Mouse (Mus musculus): ENCODE results near the gene E2f4.
A peak's percentile ranks its signal among the peaks of the same experiment; 100 is the strongest.

The E2f4 gene

DNA sequence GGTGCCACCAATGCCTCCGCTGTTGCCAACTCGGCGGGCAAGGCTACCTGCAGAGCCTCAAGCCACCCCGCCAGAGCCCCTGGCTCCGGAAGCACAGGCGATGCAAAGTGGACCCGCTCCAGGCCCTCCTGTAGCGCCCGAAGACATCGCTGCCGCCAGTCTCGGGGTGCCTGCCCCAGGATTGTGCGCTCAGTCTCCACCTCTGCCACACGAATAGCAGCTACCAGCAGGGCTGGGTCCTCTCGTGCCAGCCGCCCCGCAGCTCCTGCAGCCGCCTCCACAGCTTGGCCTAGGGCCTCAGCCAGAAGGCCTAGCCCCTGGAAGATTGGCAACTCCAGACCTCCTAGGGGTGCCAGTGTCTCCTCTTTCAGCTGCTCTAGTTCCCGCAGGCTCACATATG is 4.1 kb upstream of the E2f4 start:
- DNase-seq (ENCODE audit: low read depth) = no peak

DNA sequence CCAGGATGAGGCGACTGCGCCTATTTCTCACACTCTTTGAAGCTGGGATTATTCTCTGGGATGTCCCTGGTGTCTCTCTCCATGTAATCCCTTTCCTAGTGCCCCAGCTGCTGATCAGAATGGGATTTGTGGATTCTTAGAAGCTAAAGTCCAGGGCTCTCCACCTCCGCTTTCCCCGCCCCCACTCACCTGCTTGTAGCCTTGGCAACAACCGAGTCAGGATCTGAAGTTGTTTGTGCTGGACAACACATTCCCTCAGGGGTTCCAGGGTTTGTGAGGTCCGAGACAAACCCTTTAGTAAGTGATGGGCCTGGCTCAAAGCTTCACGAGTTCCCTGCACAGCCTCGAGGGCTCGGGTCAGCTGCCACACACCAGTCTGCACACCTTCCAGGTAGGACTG is 2.7 kb upstream of the E2f4 start:
- no peak for DNase-seq (ENCODE audit: low read depth)

DNA sequence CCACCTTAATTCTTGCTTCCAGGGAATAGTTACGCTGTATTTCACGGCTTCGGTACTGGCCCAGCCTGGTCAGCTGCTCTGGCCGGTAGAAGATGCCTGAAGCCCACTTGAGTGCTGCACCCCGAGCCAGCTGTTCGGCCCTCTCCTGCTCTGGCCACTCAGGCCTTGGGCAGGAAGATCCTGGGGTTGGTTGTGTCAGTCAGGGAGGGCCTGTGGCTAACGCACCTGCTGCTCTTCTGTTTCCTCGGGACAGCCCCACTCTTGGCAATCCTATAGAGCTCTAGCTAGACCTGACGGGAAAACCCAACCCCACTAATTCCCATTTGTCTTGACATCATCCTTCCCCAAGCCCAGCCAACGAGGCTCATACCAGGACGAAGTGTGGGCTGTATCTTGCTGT is 2.2 kb upstream of the E2f4 start:
- DNase-seq (ENCODE audit: low read depth) = no peak

DNA sequence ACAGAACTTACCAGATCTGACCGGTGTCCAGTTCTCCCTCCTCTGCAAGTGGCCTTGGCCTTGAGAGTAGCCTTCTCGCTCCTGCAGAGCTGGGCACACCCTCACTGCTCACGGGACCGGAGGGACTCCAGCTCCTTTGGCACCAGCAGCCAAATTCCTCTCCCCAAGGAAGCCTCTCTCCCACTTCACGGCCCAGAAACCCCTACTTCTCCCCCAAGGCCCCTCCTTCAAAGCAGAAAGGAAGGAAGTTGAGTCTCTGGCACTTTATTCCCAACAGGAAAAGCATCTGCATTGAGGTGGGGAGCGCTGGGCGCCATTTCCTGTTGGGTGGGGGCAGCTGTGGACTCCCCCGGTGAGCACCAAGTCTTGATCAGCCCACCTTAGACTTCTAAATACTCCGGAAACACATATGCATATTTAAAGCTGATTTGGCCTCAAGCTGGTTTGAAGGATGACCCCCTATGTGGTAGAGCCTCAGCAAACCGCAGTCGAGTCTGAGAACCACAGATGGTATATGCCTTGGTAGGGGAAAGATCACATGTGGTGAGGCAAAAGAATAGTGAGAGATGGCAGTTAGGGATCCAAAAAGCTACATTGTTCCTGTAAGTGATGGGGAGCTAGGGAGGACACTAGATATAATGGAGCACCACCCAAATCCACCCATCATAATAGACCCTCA is 1.4 kb upstream of the E2f4 start, which contains the start of gene Exoc3l:
Exoc3l (minus strand) TSS at position 207 of the 679 bp plus-strand sequence.
- peak; percentile 65 for DNase-seq (ENCODE audit: low read depth)

DNA sequence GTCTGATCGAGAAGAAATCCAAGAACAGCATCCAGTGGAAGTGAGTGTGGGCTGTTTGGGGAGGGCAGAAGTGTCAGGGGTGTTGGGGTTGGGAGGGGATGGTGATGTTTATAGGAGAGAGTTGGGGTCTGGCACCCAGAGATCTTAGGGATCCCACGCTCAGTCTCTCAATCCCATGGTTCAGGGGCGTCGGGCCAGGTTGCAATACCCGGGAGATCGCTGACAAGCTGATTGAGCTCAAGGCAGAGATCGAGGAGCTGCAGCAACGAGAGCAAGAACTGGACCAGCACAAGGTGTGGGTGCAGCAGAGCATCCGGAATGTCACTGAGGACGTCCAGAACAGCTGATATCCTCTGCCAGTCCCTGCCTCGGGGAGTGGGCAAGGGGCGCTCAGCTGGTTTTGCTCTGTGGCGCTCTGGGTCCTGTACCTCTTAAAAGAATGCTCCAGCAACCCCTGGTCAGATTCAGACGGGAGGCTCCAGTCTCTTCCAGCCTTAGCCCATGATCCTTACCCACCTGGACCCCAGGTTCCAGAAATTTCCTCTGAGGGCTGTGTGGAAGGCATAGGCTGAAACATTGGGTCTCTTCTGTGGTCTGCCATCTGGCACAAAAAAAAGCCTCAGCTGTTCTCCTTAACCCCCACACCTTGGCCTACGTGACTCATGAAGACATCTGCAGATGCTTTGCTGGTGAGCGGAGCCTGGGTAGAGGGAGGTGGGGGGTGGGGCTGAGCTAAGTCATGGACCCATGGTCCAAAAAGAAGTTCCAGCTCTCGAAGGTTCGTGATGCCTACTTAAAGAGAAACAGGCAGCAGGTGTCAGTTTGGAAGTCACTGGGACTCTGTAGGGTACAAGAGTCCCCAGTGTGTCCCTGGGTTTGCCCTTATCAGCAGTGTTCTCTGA is 1.1 kb downstream of the E2f4 start:
- peak; percentile 30 for DNase-seq (ENCODE audit: low read depth)

DNA sequence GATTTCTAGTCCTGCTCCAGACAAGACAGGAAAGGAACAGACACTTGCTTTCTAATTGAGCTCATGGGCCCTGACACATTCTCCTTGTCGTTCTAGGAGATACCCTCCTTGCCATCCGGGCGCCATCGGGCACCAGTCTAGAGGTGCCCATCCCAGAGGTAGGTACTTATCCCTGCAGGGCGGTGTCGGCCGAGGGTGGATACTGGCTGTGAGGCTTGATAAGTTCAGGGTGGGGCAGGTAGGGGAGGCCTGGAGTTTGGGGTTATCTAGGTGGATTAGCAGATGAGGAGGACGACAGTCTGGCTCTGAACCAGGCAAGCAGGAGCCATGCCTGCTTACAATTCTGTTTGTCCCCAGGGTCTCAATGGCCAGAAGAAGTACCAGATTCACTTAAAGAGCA is 2.5 kb downstream of the E2f4 start:
- no peak for DNase-seq (ENCODE audit: low read depth)

DNA sequence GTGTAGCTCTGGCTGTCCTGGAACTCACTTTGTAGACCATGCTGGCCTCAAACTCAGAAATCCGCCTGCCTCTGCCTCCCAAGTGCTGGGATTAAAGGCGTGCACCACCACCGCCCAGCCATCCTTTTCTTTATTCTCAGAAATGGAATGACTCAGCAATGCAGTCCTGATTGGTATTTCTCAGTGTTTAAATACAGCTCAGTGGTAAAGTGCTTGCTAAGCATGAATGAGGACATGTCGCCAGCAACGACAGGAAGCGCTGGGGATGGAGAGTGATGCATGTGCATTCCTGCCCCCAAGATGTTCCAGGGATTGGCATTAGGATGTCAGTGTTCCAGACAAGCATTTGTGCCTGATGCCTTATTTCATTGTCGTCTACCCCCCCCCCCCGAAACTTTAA is 5.9 kb downstream of the E2f4 start:
- DNase-seq (ENCODE audit: low read depth) = no peak

DNA sequence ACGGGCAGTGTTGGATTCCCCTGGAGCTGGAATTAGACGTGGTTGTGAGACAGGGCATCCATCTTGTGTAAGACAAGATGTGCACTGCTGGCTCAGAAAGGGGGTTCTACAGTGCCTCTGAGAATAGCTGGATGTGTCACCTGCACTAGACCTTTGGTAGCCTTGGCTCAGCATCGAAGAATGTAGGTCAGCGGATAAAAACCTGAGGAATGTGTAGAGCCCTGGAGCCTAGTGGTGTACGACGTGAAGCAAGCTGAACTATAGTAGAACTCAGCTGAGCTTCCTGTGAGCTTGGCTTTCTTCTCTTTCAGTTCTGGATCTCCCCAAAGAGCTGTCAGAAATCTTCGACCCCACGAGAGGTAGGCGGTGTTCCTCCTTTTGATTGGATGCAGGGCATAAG is 6.4 kb downstream of the E2f4 start:
- no peak for DNase-seq (ENCODE audit: low read depth)

DNA sequence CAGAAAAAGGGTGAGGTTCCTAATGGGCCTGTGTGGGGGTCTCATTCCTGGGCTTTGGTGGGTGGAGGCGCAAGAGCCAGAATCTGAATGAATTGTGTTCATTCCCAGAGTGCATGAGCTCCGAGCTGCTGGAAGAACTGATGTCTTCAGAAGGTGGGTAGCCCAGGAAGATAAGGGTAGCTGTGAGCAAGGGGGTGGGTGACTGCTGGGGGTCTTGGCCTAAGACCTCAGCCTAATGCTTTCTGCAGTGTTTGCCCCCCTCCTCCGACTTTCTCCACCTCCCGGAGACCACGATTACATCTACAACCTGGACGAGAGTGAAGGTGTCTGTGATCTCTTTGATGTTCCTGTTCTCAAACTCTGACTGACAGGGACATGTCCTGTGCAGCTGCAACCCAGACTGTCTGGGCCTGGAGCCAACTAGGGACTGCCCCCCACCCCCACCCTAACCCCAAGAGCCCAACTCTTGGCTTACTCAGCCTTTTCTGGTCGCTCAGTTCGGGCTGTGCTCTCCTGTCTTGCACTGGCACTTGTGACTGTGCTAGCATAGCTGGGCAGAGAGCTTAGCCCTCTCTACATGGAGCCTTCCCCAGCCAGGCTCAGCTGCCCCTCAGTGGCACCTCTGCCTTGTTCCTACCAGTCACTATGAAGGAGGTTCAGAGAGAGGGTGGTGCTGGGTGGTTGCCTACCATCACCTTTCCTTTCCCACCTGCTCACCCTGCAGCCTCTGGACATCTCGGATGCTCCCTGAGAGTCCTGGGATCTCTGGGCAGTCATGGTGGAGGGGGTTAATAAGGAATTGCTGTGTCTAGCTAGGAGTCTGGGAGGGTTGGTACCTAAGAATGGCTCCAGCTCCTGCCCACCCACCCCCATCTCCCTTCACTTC is 7.1 kb downstream of the E2f4 start:
- peak; percentile 47 for DNase-seq (ENCODE audit: low read depth)

DNA sequence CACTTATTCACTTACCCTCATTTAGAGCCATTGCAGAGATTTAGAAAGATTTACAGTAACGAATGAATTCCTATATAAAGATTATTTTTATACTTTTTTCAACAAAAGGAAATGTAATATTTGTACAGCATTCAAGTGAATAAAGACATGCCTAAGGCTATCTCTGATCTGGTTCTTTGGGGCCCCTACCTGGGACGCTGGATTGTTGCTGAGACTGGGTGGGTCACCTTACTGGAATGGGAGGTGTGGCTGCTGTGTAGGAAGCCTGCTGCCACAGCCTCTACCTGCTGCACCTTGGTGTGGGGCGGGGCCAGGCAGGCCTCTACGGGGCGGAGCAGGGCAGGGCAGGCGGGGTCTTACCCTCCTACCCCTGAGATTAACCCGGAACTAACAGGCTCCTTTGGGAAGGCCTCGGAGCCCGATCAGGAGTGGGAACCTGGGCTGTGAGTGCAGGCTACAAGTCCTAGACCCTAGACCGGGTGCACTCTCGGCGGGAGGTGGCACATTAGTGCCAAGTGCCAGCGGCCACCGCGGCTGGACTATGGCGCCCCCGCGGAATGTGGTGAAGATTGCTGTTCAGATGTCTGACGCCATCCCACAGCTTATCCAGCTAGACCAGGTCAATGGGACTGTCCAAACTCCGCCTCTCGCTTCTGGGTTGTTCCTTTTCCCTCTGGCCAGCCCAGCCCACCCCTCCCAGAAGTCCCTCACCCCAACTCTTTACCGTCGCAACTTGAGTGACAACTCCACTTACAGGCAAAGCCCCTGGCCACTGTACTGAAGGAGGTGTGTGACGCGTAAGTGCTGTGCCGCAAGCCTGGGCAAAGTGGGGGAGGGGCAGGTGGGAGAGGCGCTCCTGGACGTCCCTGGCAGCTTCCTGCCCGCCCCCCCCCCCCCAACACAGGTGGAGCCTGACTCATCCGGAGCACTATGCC is 8.0 kb downstream of the E2f4 start, which contains the start of gene Elmo3:
Elmo3 (plus strand) TSS at position 391 of the 935 bp plus-strand sequence.
- DNase-seq (ENCODE audit: low read depth) = no peak

DNA sequence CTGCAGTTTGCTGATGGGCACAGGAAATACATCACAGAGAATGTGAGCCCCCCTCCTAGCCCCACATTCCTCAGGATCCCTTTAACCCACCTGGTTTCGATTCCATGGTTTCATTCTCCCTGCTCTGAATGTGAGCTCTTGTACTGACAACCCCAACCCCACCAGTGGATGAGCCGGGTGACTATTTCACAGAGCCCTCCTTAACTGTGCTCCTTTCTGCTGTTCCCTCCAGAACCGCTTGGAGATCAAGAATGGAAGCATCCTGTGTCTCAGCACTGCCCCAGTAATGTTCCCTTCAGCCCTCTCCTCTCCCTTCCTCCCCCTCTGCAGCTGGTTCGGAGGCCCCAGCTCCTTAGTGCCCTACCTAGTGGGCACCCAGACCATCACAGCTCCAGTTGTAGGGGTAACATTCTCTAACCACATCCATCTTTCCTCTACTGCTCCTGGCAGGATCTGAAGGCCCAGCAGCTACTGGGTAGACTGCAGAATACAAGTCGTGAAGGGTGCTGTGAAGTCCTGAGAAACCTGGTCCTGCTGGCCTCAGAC is 8.8 kb downstream of the E2f4 start:
- DNase-seq (ENCODE audit: low read depth) = no peak

DNA sequence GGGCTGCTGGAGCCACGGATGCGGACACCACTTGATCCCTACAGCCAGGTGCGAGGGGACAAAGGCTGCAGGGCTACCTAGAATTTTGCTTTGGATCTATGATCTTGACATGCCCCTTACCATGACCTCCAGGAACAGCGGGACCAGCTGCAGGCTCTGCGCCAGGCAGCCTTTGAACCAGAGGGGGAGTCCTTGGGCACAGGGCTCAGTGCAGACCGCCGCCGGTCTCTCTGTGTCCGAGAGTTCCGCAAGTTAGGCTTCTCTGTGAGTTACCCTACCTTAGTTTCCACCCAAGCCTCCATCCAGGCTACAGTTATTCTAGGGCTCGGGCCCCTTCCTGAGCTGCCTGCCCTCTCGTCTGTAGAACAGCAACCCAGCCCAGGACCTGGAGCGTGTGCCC is 10.2 kb downstream of the E2f4 start:
- DNase-seq (ENCODE audit: low read depth) = no peak

DNA sequence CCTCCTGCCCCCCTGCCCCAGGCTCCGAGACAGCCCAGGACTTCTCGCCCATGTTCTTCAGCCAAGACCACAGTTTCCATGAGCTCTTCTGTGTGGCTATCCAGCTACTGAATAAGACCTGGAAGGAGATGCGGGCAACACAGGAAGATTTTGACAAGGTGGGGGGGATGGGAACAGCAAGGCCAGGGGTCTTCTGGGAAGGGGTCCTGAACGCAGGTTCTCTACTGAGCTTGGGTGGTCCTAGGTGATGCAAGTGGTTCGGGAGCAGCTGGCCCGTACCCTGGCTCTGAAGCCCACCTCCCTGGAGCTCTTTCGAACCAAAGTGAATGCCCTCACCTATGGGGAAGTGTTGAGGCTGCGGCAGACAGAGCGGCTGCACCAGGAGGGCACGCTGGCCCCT is 11.0 kb downstream of the E2f4 start:
- DNase-seq (ENCODE audit: low read depth) = no peak

DNA sequence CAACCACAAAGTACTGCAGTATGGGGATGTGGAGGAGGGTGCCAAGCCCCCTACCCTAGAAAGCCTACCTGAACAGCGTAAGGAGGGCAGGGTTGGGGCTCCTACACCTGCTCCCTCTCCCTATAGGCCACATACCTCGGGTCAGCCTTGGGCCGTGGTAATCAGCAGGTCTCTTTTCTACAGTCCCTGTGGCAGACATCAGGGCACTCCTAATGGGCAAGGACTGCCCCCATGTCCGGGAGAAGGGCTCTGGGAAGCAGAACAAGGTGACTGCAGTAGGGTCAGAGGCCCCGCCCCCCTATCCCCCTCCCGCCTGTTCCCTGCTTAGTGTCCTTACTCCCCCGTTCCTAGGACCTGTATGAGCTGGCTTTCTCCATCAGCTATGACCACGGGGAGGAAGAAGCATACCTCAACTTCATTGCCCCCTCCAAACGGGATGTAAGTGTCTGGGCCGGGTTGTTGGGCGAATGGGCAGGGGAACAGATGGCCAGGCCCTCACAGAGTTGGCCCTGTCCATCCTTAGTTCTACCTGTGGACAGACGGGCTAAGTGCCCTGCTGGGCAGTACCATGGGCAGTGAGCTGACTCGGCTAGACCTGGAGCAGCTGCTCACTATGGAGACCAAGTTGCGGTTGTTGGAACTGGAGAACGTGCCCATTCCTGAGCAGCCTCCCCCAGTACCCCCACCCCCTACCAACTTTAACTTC is 11.8 kb downstream of the E2f4 start:
- no peak for DNase-seq (ENCODE audit: low read depth)

DNA sequence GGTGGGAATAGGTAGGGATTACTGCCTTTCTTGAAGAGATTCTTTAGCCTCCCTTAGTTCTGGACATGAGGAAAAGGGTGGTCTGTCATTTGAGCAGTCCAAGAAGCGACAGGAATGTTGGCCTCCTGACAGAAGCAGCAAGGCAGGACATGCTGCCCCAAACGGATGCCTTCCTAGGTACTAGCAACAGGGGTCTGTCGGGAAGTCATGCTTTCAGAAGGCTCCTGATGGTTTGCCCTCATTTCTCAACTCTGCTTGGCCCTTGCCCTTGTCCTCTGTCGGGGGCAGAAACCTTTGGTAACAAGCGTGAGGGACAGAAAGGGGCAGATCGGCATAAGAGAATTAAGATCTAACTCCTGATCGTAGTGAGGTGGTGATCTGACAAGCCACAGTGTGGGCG is 12.7 kb downstream of the E2f4 start:
- no peak for DNase-seq (ENCODE audit: low read depth)

DNA sequence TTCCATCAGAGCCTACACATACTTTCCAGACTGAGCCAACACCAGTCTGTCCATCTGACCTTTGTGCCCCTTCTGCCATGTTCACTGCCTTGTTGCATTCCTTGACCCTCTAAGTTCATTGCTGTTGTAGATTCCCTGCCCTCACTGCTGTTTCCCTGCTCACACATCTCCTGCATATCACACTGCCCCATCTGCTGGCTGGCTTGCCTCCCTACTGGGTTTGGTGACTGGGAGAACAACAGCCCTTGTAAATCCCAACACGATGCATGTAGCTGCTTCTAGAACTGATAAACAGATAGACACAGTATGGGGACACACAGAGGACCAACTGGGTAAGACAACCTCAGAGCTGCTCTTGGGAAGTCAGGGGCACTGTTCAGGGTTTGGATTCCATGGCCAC is 14.3 kb downstream of the E2f4 start:
- DNase-seq (ENCODE audit: low read depth) = no peak

DNA sequence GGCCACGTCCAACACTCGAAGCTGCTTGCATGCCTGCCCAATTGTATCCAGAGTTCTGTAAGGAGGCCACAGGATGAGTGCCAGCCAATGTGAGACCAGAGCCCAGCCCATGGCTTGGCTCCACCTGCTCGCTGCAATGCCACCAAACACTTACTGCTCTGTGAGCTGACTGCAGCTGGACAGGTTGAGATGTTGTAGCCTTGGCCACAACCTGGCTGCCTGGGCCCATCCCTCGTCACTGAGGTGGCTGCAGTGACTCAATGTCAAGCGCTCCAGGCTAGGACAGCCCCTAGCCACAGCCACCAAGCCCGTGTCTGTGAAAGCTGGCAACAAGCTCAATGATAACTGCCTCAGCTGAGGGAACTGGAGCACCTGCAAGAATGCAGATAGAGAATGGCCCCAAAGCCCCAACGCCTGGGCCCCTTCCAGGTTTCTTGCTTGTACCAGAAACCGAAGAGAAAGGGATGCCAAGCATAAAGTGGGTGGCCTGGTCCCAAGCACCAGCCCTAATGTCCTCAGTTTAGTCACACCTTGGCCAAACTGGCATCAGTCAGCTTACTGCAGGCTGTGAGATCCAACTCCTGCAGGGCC is 15.5 kb downstream of the E2f4 start:
- DNase-seq (ENCODE audit: low read depth) = no peak

DNA sequence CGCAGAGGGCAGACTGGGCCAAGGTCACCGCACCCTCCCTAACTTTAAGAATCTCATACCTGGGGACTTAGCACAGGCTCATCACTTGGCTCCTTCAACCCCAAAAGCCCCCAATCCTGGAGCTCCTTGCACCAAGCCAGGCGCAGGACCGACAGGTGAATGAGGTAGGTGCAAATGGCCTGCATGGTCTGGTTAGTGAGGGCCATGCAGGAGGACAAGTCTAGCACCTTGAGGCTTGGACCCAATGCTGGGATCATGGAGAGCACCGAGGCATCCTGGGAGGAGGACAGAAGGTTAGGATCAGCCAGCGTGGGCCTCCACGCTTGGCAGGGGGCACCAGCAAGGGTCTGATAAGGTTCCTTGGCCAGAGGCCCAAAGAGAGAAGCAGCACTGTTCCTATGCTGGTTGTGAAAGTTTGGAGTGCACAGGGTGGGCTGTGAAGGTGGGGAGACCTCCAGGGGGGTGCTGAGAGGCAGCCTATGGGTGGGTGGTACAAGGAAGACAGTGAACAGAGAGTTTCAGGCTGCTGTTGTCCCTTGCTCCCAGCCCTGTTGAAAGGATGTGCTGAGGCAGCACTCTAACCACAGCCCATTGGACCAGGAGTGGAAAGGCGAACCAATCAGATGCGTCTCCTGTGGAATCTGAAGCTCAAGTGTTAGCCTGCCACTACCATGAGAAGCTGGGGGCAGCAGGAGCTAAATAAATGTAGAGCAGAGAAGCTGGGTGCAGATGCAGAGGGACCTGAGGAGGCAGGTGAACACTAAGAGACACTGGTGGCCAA is 16.3 kb downstream of the E2f4 start:
- no peak for DNase-seq (ENCODE audit: low read depth)
